Mouse (Mus musculus) intestine, embryonic 15.5 days (tissue): ENCODE measurements around the gene Sec23ip. TPM values are rescaled to one million over a fixed set of nuclear protein-coding genes. Genes with fewer than 3 reads are reported as not detected.

Experiments used
- ATAC-seq: fragments of 200-750 bp; cut with Nextera tagmentation; 2 replicates; pipeline ENCODE4 v1.8.0; 2017; ENCODE audit warnings: moderate TSS enrichment, moderate library complexity
- H3K27ac ChIP-seq: fragments of 300-500 bp; sonication (generic); 2 replicates; pipeline ENCODE4 v1.5.1; 2015; ENCODE audit warnings: mild to moderate bottlenecking, inconsistent platforms
- H3K27me3 ChIP-seq: fragments of 300-500 bp; sonication (generic); replicated peaks from 2 replicates; pipeline ENCODE4 v1.6.1; 2015; ENCODE audit warnings: inconsistent platforms
- H3K36me3 ChIP-seq: fragments of 300-500 bp; sonication (generic); 2 replicates; pipeline ENCODE4 v1.6.1; 2015; ENCODE audit warnings: inconsistent platforms
- H3K4me1 ChIP-seq: fragments of 300-500 bp; sonication (generic); replicated peaks from 2 replicates; pipeline ENCODE4 v1.6.1; 2015; ENCODE audit warnings: inconsistent platforms
- H3K4me2 ChIP-seq: fragments of 300-500 bp; sonication (generic); replicated peaks from 2 replicates; pipeline ENCODE4 v1.6.1; 2015; ENCODE audit warnings: mild to moderate bottlenecking, inconsistent platforms
- H3K4me3 ChIP-seq: fragments of 300-500 bp; sonication (generic); replicated peaks from 2 replicates; pipeline ENCODE4 v1.5.1; 2015; ENCODE audit warnings: inconsistent platforms
- H3K9ac ChIP-seq: fragments of 300-500 bp; sonication (generic); 2 replicates; pipeline ENCODE4 v1.6.1; 2015; ENCODE audit warnings: inconsistent platforms
- H3K9me3 ChIP-seq: fragments of 300-500 bp; sonication (generic); 2 replicates; pipeline ENCODE4 v1.6.1; 2016; ENCODE audit warnings: inconsistent platforms
- WGBS: fragments of 180-500 bp; shearing (Covaris S2); methylation state at CpG from one replicate; pipeline ENCODE4 v1.1.7; 2015; 5-methylcytosine and 5-hydroxymethylcytosine counted together
- polyA plus RNA-seq: library from polyadenylated mRNA; unstranded; fragments of >200 nt; fragmentation: Nextera tagmentation; extraction: Ambion mirVana; gene quantifications from 2 replicates; pipeline ENCODE4 v1.2.1, GENCODE M21; 2015

Sec23ip gene
- polyA plus RNA-seq, 1 experiment from 2014 or later = 31.6 TPM

GRCm38 (mm10) chr7:128739462-128740277, 5.1 kb upstream of the Sec23ip start:
- peak; percentile 57 for ATAC-seq
- H3K36me3 ChIP-seq = no peaks in the 10 kb centered on the region
- WGBS = 0% methylated on average over 80 of the region's 80 CpGs

GRCm38 (mm10) chr7:128740334-128740733, 4.4 kb upstream of the Sec23ip start, which contains the start of gene Mcmbp:
Mcmbp (minus strand) TSS chr7:128740495.
- Histone ChIP-seq H3K4me3 (peak within 1 kb of the TSS; percentile 99), H3K27ac (peak within 1 kb of the TSS; percentile 84), H3K36me3 (no peaks in the 10 kb centered on the region), H3K27me3 (no peaks in the 10 kb centered on the region), H3K4me2 (peak within 1 kb of the TSS; percentile 73), H3K9ac (peak within 1 kb of the TSS; percentile 98), H3K9me3 (no peaks in the 10 kb centered on the region), H3K4me1 (peaks cover 10% of the 10 kb centered on the region)
- under 1% methylated on average over 35 of the region's 35 CpGs for WGBS
- peak; percentile 89 for ATAC-seq

More at GRCm38 (mm10) chr7:128739462-128740277, 5.1 kb upstream of the Sec23ip start:
- no peaks in the 10 kb centered on the region for H3K9me3 ChIP-seq
- peak overlapping the region; percentile 99 for H3K4me3 ChIP-seq
- no peaks in the 10 kb centered on the region for H3K27me3 ChIP-seq
- peaks cover 10% of the 10 kb centered on the region for H3K4me1 ChIP-seq
- peak overlapping the region; percentile 73 for H3K4me2 ChIP-seq
- peak overlapping the region; percentile 98 for H3K9ac ChIP-seq
- peak overlapping the region; percentile 84 for H3K27ac ChIP-seq

GRCm38 (mm10) chr7:128743898-128744297, 845 bp upstream of the Sec23ip start:
- Histone ChIP-seq H3K27me3 (no peaks in the 10 kb centered on the region), H3K9me3 (no peaks in the 10 kb centered on the region), H3K4me2 (peak overlapping the region; percentile 80), H3K9ac (no peak overlapping the region), H3K36me3 (no peaks in the 10 kb centered on the region), H3K4me3 (no peak overlapping the region), H3K4me1 (peaks cover 28% of the 10 kb centered on the region), H3K27ac (no peak overlapping the region)
- ATAC-seq = no peak
- 66% methylated on average over 2 of the region's 2 CpGs for WGBS

- WGBS = 79% methylated on average over 10 of the region's 10 CpGs
- no peak overlapping the region for H3K4me3 ChIP-seq
These were observed 1.4 kb downstream of the Sec23ip start for GRCm38 (mm10) chr7:128746151-128746550.

GRCm38 (mm10) chr7:128748758-128749157, 4.0 kb downstream of the Sec23ip start:
- Histone ChIP-seq H3K27me3 (no peaks in the 10 kb centered on the region), H3K4me2 (no peak overlapping the region), H3K36me3 (0 out of 2 replicates have a peak, but pooled peaks cover 9% of the 10 kb centered on the region), H3K4me3 (no peak overlapping the region), H3K9ac (no peak overlapping the region), H3K4me1 (peaks cover 28% of the 10 kb centered on the region), H3K9me3 (no peaks in the 10 kb centered on the region), H3K27ac (no peak overlapping the region)
- peak; percentile 39 for ATAC-seq
- WGBS = 48% methylated on average over 3 of the region's 3 CpGs

More at GRCm38 (mm10) chr7:128746151-128746550, 1.4 kb downstream of the Sec23ip start:
- Histone ChIP-seq H3K27me3 (no peaks in the 10 kb centered on the region), H3K36me3 (0 out of 2 replicates have a peak, but pooled peaks cover 5% of the 10 kb centered on the region), H3K9ac (peak overlapping the region; percentile 81), H3K4me1 (peaks cover 28% of the 10 kb centered on the region), H3K9me3 (no peaks in the 10 kb centered on the region), H3K27ac (no peak overlapping the region), H3K4me2 (peak overlapping the region; percentile 80)
- ATAC-seq = no peak

- H3K27ac ChIP-seq = no peak overlapping the region
- H3K4me3 ChIP-seq = no peak overlapping the region
- no peaks in the 10 kb centered on the region for H3K9me3 ChIP-seq
- H3K36me3 ChIP-seq = peaks cover 19% of the 10 kb centered on the region; the same call in 1 of the 2 replicates
- whole genome bisulfite sequencing = 86% methylated on average over 9 of the region's 9 CpGs
- no peak overlapping the region for H3K9ac ChIP-seq
- no peaks in the 10 kb centered on the region for H3K27me3 ChIP-seq
- ATAC-seq = no peak
- H3K4me2 ChIP-seq = no peak overlapping the region
- peaks cover 28% of the 10 kb centered on the region for H3K4me1 ChIP-seq
These were observed 5.6 kb downstream of the Sec23ip start for GRCm38 (mm10) chr7:128750296-128750695.

- Histone ChIP-seq H3K9ac (no peak overlapping the region), H3K4me1 (peaks cover 17% of the 10 kb centered on the region; the same call in 1 of the 2 replicates), H3K27me3 (no peaks in the 10 kb centered on the region), H3K36me3 (peaks cover 25% of the 10 kb centered on the region; the same call in 1 of the 2 replicates), H3K4me3 (no peak overlapping the region), H3K4me2 (no peak overlapping the region), H3K9me3 (no peaks in the 10 kb centered on the region), H3K27ac (no peak overlapping the region)
- ATAC-seq = no peak
- 73% methylated on average over 4 of the region's 4 CpGs for WGBS
These were observed 7.3 kb downstream of the Sec23ip start for GRCm38 (mm10) chr7:128752012-128752411.

- WGBS = 82% methylated on average over 1 of the region's 1 CpGs
- no peak overlapping the region for H3K27ac ChIP-seq
- no peak overlapping the region for H3K4me2 ChIP-seq
- ATAC-seq = no peak
- no peaks in the 10 kb centered on the region for H3K4me1 ChIP-seq
- no peaks in the 10 kb centered on the region for H3K27me3 ChIP-seq
- H3K9me3 ChIP-seq = no peaks in the 10 kb centered on the region
- H3K4me3 ChIP-seq = no peak overlapping the region
- peaks cover 33% of the 10 kb centered on the region for H3K36me3 ChIP-seq
- no peak overlapping the region for H3K9ac ChIP-seq
These were observed 10.7 kb downstream of the Sec23ip start for GRCm38 (mm10) chr7:128755396-128755795.

- Histone ChIP-seq H3K4me3 (no peak overlapping the region), H3K9me3 (no peaks in the 10 kb centered on the region), H3K4me1 (no peaks in the 10 kb centered on the region), H3K27ac (no peak overlapping the region), H3K4me2 (no peak overlapping the region), H3K27me3 (no peaks in the 10 kb centered on the region), H3K9ac (no peak overlapping the region), H3K36me3 (peaks cover 45% of the 10 kb centered on the region)
- 89% methylated on average over 4 of the region's 4 CpGs for WGBS
- ATAC-seq = no peak
These were observed 14.2 kb downstream of the Sec23ip start for GRCm38 (mm10) chr7:128758948-128759347.

- peak; percentile 63 for ATAC-seq
- Histone ChIP-seq H3K4me2 (no peak overlapping the region), H3K27ac (no peak overlapping the region), H3K4me1 (no peaks in the 10 kb centered on the region), H3K4me3 (no peak overlapping the region), H3K27me3 (no peaks in the 10 kb centered on the region), H3K9ac (no peak overlapping the region), H3K9me3 (no peaks in the 10 kb centered on the region), H3K36me3 (peaks cover 30% of the 10 kb centered on the region)
These were observed 22.0 kb downstream of the Sec23ip start for GRCm38 (mm10) chr7:128766696-128767095.

GRCm38 (mm10) chr7:128777201-128777600, 32.5 kb downstream of the Sec23ip start:
- Histone ChIP-seq H3K36me3 (peaks cover 46% of the 10 kb centered on the region), H3K4me2 (no peak overlapping the region), H3K9me3 (no peaks in the 10 kb centered on the region), H3K27me3 (no peaks in the 10 kb centered on the region), H3K27ac (no peak overlapping the region), H3K4me3 (no peak overlapping the region), H3K4me1 (no peaks in the 10 kb centered on the region), H3K9ac (no peak overlapping the region)
- WGBS = 83% methylated on average over 6 of the region's 6 CpGs
- no peak for ATAC-seq

GRCm38 (mm10) chr7:128779305-128779704, 34.6 kb downstream of the Sec23ip start:
- no peak overlapping the region for H3K4me3 ChIP-seq
- no peak overlapping the region for H3K9ac ChIP-seq
- H3K4me2 ChIP-seq = no peak overlapping the region
- no peaks in the 10 kb centered on the region for H3K4me1 ChIP-seq
- no peak overlapping the region for H3K27ac ChIP-seq
- peaks cover 37% of the 10 kb centered on the region for H3K36me3 ChIP-seq
- no peak for ATAC-seq
- no peaks in the 10 kb centered on the region for H3K9me3 ChIP-seq
- 49% methylated on average over 6 of the region's 6 CpGs for WGBS
- no peaks in the 10 kb centered on the region for H3K27me3 ChIP-seq

- no peak overlapping the region for H3K4me2 ChIP-seq
- no peak overlapping the region for H3K9ac ChIP-seq
- no peaks in the 10 kb centered on the region for H3K27me3 ChIP-seq
- H3K4me3 ChIP-seq = no peak overlapping the region
- no peaks in the 10 kb centered on the region for H3K4me1 ChIP-seq
- ATAC-seq = no peak
- WGBS = 89% methylated on average over 3 of the region's 3 CpGs
- no peaks in the 10 kb centered on the region for H3K9me3 ChIP-seq
- no peak overlapping the region for H3K27ac ChIP-seq
- H3K36me3 ChIP-seq = peaks cover 30% of the 10 kb centered on the region
These were observed 37.1 kb downstream of the Sec23ip start for GRCm38 (mm10) chr7:128781846-128782245.
